Mouse (Mus musculus) lung, adult 2 months (tissue): Measurements from ENCODE around the gene Pde4dip.

Experiments used
- CTCF ChIP-seq: fragments of 200-500 bp; IDR thresholded peaks from 2 replicates; pipeline ENCODE4 v1.5.1; 2011; ENCODE audit warnings: mild to moderate bottlenecking, low read length, control low read depth; ENCODE audit not compliant: insufficient read depth
- POLR2A ChIP-seq: fragments of 200-500 bp; IDR thresholded peaks from 2 replicates; pipeline ENCODE4 v1.6.1; 2011; ENCODE audit warnings: low read depth, mild to moderate bottlenecking, control low read depth, low read length, borderline replicate concordance; ENCODE audit errors: extremely low read depth

DNA sequence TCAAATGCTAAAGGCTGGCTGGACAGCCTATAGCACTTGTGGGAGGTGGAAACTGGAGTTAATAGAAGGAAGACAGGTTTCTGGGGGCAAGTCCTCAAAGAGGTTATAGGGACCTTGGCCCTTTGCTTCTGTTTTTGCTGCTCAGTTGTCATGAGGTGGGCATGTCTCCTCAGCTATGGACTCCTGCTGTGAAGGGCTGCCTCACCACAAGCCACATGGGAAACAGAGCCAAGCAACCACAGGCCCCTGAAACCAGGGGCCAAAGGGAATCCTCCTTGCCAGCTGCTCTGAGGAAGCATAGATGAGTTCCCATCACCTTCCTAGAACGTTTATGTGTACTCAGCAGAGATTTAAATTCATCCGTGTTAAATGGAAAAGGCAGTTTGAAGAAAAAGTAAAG, 45.9 kb downstream of the Pde4dip start:
- no peak for TF ChIP-seq CTCF
- no peak for TF ChIP-seq POLR2A
